Mouse (Mus musculus) kidney, embryonic 14.5 days (tissue): ENCODE results near the gene Tacr2. TPM values are rescaled to one million over a fixed set of nuclear protein-coding genes. Genes with fewer than 3 reads are reported as not detected.

ENCODE experiments used
- ATAC-seq: fragments of 200-750 bp; cut with Nextera tagmentation; 2 replicates; pipeline ENCODE4 v1.8.0; 2017; ENCODE audit warnings: moderate number of reproducible peaks, mild to moderate bottlenecking, moderate TSS enrichment, moderate library complexity; ENCODE audit not compliant: low FRiP score, low TSS enrichment
- H3K27ac ChIP-seq: fragments of 300-500 bp; sonication (generic); 2 replicates; pipeline ENCODE4 v1.5.1; 2014; ENCODE audit warnings: low read depth, mild to moderate bottlenecking, low read length, moderate library complexity, mixed read lengths
- H3K27me3 ChIP-seq: fragments of 300-500 bp; sonication (generic); 2 replicates; pipeline ENCODE4 v1.6.1; 2014; ENCODE audit warnings: mild to moderate bottlenecking, low read length; ENCODE audit not compliant: control insufficient read depth, insufficient read depth
- H3K36me3 ChIP-seq: fragments of 300-500 bp; sonication (generic); 2 replicates; pipeline ENCODE4 v1.6.1; 2014; ENCODE audit warnings: low read length, mixed read lengths; ENCODE audit not compliant: control insufficient read depth, insufficient read depth
- H3K4me1 ChIP-seq: fragments of 300-500 bp; sonication (generic); 2 replicates; pipeline ENCODE4 v1.6.1; 2014; ENCODE audit warnings: low read length, mixed read lengths; ENCODE audit not compliant: control insufficient read depth, insufficient read depth
- H3K4me2 ChIP-seq: fragments of 300-500 bp; sonication (generic); replicated peaks from 2 replicates; pipeline ENCODE4 v1.6.1; 2014; ENCODE audit warnings: low read depth, mild to moderate bottlenecking, low read length
- H3K4me3 ChIP-seq: fragments of 300-500 bp; sonication (generic); 2 replicates; pipeline ENCODE4 v1.5.1; 2014; ENCODE audit warnings: mild to moderate bottlenecking, low read length
- H3K9ac ChIP-seq: fragments of 300-500 bp; sonication (generic); 2 replicates; pipeline ENCODE4 v1.6.1; 2014; ENCODE audit warnings: low read depth, mild to moderate bottlenecking, low read length, moderate library complexity
- H3K9me3 ChIP-seq: fragments of 300-500 bp; sonication (generic); 2 replicates; pipeline ENCODE4 v1.6.1; 2016; ENCODE audit warnings: low read length; ENCODE audit not compliant: control insufficient read depth
- WGBS: fragments of 180-500 bp; shearing (Covaris S2); extraction: QIAGEN DNeasy Blood & Tissue Kit; methylation state at CpG from one replicate; pipeline ENCODE4 v1.1.7; 2014; 5-methylcytosine and 5-hydroxymethylcytosine counted together
- polyA plus RNA-seq: library from polyadenylated mRNA; unstranded; fragments of >200 nt; fragmentation: Nextera tagmentation; extraction: Ambion mirVana; gene quantifications from 2 replicates; pipeline ENCODE4 v1.2.1, GENCODE M21; 2014

Gene Tacr2
- polyA plus RNA-seq, 1 experiment from 2014 or later, result not detected

GRCm38 (mm10) chr10:62218789-62219172 lies 33.5 kb upstream of the Tacr2 start:
- Histone ChIP-seq H3K4me1 (peaks cover 21% of the 10 kb centered on the region), H3K27ac (peak overlapping the region; percentile 90; the same call in 1 of the 2 replicates)
- no peak for ATAC-seq

DNA sequence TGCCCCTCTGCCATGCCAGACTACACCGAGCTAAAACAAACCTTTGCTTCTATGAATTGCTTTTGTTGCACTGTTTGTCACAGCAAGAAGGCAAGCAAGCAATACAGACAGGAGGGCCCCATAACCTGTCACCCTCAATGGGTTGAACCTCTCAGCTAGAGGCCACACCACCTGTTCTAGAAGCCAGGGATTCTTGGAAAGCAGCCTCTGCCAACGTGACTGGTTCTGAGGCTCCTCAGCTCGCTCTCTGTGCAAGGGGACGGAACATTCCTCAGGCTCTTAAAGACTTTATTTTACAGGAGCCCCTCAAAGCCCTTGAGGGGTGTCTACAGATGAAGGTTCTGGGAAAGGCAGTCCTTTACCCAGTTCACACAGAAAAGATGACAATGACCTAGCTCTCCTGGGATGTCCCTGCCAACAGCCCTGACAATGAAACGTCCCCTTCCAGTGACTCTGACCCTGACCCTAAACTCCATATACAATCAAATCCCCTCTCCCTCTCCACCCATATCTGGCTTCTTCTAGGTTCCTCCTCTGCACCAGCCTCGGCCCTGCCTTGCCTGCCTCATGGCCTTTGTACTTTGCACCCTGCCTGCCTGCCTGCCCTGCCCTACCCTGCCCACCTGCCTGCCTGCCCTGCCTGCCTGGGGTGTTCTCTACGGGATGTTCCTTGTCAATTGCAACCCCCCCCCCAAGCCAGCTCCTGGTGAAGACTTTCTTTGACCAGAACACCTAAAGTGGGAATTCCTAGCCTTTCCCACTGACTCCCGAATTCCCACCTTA lies 31.3 kb upstream of the Tacr2 start:
- no peak for ATAC-seq
- H3K9ac ChIP-seq, result no peak overlapping the region
- no peak overlapping the region for H3K4me3 ChIP-seq
- H3K27me3 ChIP-seq, result no peaks in the 10 kb centered on the region
- H3K4me1 ChIP-seq, result peaks cover 14% of the 10 kb centered on the region
- no peak overlapping the region for H3K4me2 ChIP-seq
- no peaks in the 10 kb centered on the region for H3K36me3 ChIP-seq
- H3K27ac ChIP-seq, result no peak overlapping the region
- no peaks in the 10 kb centered on the region for H3K9me3 ChIP-seq
- WGBS, result 68% methylated on average over 8 of the region's 8 CpGs

More at GRCm38 (mm10) chr10:62218789-62219172, 33.5 kb upstream of the Tacr2 start:
- no peaks in the 10 kb centered on the region for H3K9me3 ChIP-seq
- no peak overlapping the region for H3K4me3 ChIP-seq
- no peaks in the 10 kb centered on the region for H3K36me3 ChIP-seq
- no peak overlapping the region for H3K4me2 ChIP-seq
- WGBS, result 62% methylated on average over 7 of the region's 7 CpGs
- H3K9ac ChIP-seq, result no peak overlapping the region
- H3K27me3 ChIP-seq, result no peaks in the 10 kb centered on the region

GRCm38 (mm10) chr10:62221647-62222046 lies 30.6 kb upstream of the Tacr2 start:
- ATAC-seq, result no peak
- 82% methylated on average over 2 of the region's 2 CpGs for WGBS
- Histone ChIP-seq H3K27me3 (no peaks in the 10 kb centered on the region), H3K4me2 (no peak overlapping the region), H3K4me3 (no peak overlapping the region), H3K36me3 (no peaks in the 10 kb centered on the region), H3K9me3 (no peaks in the 10 kb centered on the region), H3K4me1 (peaks cover 10% of the 10 kb centered on the region), H3K9ac (no peak overlapping the region), H3K27ac (no peak overlapping the region)

GRCm38 (mm10) chr10:62222777-62223176 lies 29.5 kb upstream of the Tacr2 start:
- no peaks in the 10 kb centered on the region for H3K9me3 ChIP-seq
- no peak for ATAC-seq
- WGBS, result 85% methylated on average over 17 of the region's 17 CpGs
- H3K4me3 ChIP-seq, result no peak overlapping the region
- H3K4me2 ChIP-seq, result no peak overlapping the region
- H3K4me1 ChIP-seq, result 0 out of 2 replicates have a peak, but pooled peaks cover 2% of the 10 kb centered on the region
- no peaks in the 10 kb centered on the region for H3K36me3 ChIP-seq
- H3K27me3 ChIP-seq, result no peaks in the 10 kb centered on the region
- no peak overlapping the region for H3K9ac ChIP-seq
- no peak overlapping the region; the same call in 1 of the 2 replicates for H3K27ac ChIP-seq

DNA sequence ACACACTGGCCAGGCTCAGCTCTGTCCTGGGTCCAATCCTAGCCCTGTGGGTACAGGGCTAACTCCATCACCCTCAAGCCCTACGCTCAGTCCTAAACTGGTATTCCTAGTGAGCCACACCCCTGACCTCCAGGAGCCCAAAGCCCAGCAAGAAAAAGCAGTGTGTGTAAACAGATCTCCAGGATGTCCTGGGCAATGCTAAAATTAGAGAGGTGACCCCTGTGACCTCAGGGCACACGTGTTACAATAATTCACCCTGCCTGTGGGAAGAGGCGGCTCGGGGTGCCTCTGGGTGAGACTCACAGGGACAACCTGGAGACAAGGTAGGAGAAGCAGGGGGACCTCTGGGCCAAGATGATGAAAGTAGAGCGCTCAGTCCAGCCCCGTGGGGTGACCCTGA lies 28.0 kb upstream of the Tacr2 start:
- no peak for ATAC-seq
- Histone ChIP-seq H3K9me3 (no peaks in the 10 kb centered on the region), H3K27me3 (no peaks in the 10 kb centered on the region), H3K9ac (no peak overlapping the region), H3K4me1 (peaks cover 4% of the 10 kb centered on the region; the same call in 1 of the 2 replicates), H3K27ac (no peak overlapping the region), H3K36me3 (no peaks in the 10 kb centered on the region), H3K4me3 (no peak overlapping the region), H3K4me2 (no peak overlapping the region)
- WGBS, result 52% methylated on average over 6 of the region's 6 CpGs

- Histone ChIP-seq H3K4me1 (peaks cover 4% of the 10 kb centered on the region; the same call in 1 of the 2 replicates), H3K4me3 (no peak overlapping the region), H3K4me2 (no peak overlapping the region), H3K27ac (no peak overlapping the region), H3K9ac (no peak overlapping the region), H3K36me3 (no peaks in the 10 kb centered on the region), H3K27me3 (no peaks in the 10 kb centered on the region), H3K9me3 (no peaks in the 10 kb centered on the region)
- ATAC-seq, result no peak
- WGBS, result 80% methylated on average over 7 of the region's 7 CpGs
These were observed 26.4 kb upstream of the Tacr2 start for GRCm38 (mm10) chr10:62225839-62226238.

DNA sequence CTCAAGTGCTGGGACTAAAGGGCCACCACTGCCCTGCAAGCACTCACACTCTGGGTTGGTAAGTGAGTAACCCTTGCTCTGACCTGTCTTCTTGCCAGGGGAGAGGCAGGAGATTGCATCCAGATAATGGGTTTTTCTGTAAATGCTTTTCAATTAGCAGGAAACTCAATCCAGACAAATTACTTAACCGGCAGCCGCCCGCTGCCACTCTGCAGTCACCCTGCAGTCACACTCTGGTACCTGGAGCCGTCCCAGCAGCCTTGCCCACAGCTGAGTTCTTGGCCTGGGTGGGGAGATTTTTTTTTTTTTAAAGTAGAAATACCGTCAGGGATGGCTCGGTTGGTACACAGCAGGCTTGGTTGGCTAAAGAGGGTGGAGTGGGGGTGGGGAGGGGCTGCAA lies 24.1 kb upstream of the Tacr2 start:
- Histone ChIP-seq H3K9me3 (no peaks in the 10 kb centered on the region), H3K27ac (no peak overlapping the region), H3K4me1 (peaks cover 10% of the 10 kb centered on the region), H3K4me3 (no peak overlapping the region), H3K27me3 (no peaks in the 10 kb centered on the region), H3K9ac (no peak overlapping the region), H3K4me2 (no peak overlapping the region), H3K36me3 (no peaks in the 10 kb centered on the region)
- no peak for ATAC-seq
- WGBS, result 27% methylated on average over 6 of the region's 6 CpGs

DNA sequence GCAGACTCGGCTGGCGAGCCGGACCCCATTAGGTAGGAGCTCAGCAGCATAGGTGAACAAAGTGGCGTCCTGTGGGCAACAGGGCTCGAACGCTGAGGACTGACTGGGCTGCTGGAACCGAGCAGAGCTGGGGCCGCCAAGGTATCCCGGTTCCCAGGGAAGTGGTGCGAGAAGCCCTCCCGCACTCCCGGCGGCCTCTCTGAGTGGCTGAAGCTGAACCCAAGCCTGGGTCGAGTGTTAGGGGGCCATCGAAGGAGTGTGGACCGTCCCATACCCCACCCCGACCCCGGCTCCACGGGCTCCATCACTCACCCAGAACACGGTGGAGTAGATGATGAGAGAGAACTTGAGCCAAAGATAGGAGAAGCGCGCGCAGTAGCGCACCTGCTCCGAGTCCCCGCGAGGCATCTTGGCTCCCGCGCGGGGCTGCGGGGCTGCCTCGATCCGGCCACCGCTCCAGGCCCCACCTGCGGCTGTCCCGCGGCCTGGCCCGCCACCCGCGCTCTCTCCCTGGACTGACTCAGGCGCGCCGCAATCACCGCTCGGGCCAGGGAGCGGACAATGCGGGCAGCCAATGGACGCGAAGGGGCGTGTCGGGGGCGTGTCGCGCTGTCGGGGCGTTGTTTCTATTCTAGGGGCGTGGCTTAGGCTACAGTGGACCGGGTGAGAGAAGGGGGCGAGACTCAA lies 21.4 kb upstream of the Tacr2 start, which contains the start of gene Tspan15:
Gene Tspan15 (minus strand): TSS at position 544 of the 687 bp plus-strand sequence.
- peak within 1 kb of the TSS; percentile 69 for H3K9ac ChIP-seq
- ATAC-seq, result peak; percentile 93
- H3K4me2 ChIP-seq, result peak within 1 kb of the TSS; percentile 80
- no peaks in the 10 kb centered on the region for H3K9me3 ChIP-seq
- H3K4me3 ChIP-seq, result peak within 1 kb of the TSS; percentile 59
- H3K36me3 ChIP-seq, result no peaks in the 10 kb centered on the region
- under 1% methylated on average over 57 of the region's 59 CpGs for WGBS
- no peaks in the 10 kb centered on the region for H3K27me3 ChIP-seq
- H3K27ac ChIP-seq, result peak within 1 kb of the TSS; percentile 2; the same call in 1 of the 2 replicates
- H3K4me1 ChIP-seq, result peaks cover 10% of the 10 kb centered on the region

DNA sequence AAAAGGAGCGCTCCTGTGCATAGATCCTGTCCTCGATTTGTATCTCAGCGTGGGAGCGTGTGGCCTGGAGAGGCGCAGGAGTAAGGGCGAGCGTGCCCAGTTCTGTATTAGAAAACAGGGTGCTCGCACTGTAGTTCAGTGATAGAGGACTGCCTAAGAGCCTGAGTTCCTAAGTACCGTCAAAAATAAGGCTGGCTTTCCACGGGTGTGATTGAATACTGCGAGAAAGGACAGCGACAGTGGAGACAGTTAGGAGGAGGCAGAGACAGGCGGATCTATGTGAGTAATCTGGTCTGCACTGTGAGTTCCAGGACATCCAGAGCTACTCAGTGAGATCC lies 20.9 kb upstream of the Tacr2 start:
- Histone ChIP-seq H3K27ac (peak overlapping the region; percentile 2; the same call in 1 of the 2 replicates), H3K9ac (no peak overlapping the region)
- ATAC-seq, result no peak

More for the DNA sequence above, 20.9 kb upstream of the Tacr2 start:
- 5% methylated on average over 13 of the region's 13 CpGs for WGBS
- Histone ChIP-seq H3K4me2 (peak overlapping the region; percentile 80), H3K36me3 (no peaks in the 10 kb centered on the region), H3K4me3 (peak overlapping the region; percentile 59), H3K9me3 (no peaks in the 10 kb centered on the region), H3K4me1 (peaks cover 10% of the 10 kb centered on the region), H3K27me3 (no peaks in the 10 kb centered on the region)
